Mouse (Mus musculus) midbrain, embryonic 11.5 days (tissue): ENCODE results near the gene Spats2l. TPM values are rescaled to one million over a fixed set of nuclear protein-coding genes. Genes with fewer than 3 reads are reported as not detected.
A peak's percentile ranks its signal among the peaks of the same experiment; 100 is the strongest.

Source experiments
- ATAC-seq: fragments of 200-750 bp; cut with Nextera tagmentation; 2 replicates; pipeline ENCODE4 v1.8.0; 2017; ENCODE audit warnings: moderate TSS enrichment, moderate library complexity; ENCODE audit not compliant: low FRiP score
- DNase-seq: peaks from one replicate; pipeline ENCODE4 v3.0.0; 2015; ENCODE audit warnings: low spot score; ENCODE audit errors: missing footprints
- H3K27ac ChIP-seq: fragments of 300-500 bp; sonication (generic); 2 replicates; pipeline ENCODE4 v1.5.1; 2014; ENCODE audit warnings: low read depth, low read length
- H3K27me3 ChIP-seq: fragments of 300-500 bp; sonication (generic); 2 replicates; pipeline ENCODE4 v1.6.1; 2014; ENCODE audit warnings: mild to moderate bottlenecking, low read length, moderate library complexity, mixed read lengths; ENCODE audit not compliant: control insufficient read depth, insufficient read depth
- H3K36me3 ChIP-seq: fragments of 300-500 bp; sonication (generic); 2 replicates; pipeline ENCODE4 v1.6.1; 2014; ENCODE audit warnings: mild to moderate bottlenecking, low read length, moderate library complexity, mixed read lengths; ENCODE audit not compliant: control insufficient read depth, insufficient read depth
- H3K4me1 ChIP-seq: fragments of 300-500 bp; sonication (generic); 2 replicates; pipeline ENCODE4 v1.6.1; 2014; ENCODE audit warnings: low read length; ENCODE audit not compliant: control insufficient read depth, insufficient read depth
- H3K4me2 ChIP-seq: fragments of 300-500 bp; sonication (generic); 2 replicates; pipeline ENCODE4 v1.6.1; 2014; ENCODE audit warnings: mild to moderate bottlenecking, moderate library complexity
- H3K4me3 ChIP-seq: fragments of 300-500 bp; sonication (generic); 2 replicates; pipeline ENCODE4 v1.5.1; 2014; ENCODE audit warnings: low read depth, low read length
- H3K9ac ChIP-seq: fragments of 300-500 bp; sonication (generic); 2 replicates; pipeline ENCODE4 v1.6.1; 2014; ENCODE audit warnings: low read length
- H3K9me3 ChIP-seq: fragments of 300-500 bp; sonication (generic); 2 replicates; pipeline ENCODE4 v1.6.1; 2016; ENCODE audit warnings: low read length; ENCODE audit not compliant: control insufficient read depth
- WGBS: fragments of 180-500 bp; shearing (Covaris S2); extraction: QIAGEN DNeasy Blood & Tissue Kit; methylation state at CpG from one replicate; pipeline ENCODE4 v1.1.7; 2014; 5-methylcytosine and 5-hydroxymethylcytosine counted together
- polyA plus RNA-seq: library from polyadenylated mRNA; unstranded; fragments of >200 nt; fragmentation: Nextera tagmentation; extraction: Ambion mirVana; gene quantifications from 2 replicates; pipeline ENCODE4 v1.2.1, GENCODE M21; 2014

The Spats2l gene
- polyA plus RNA-seq, 1 experiment from 2014 or later, result 33.7 TPM

DNA sequence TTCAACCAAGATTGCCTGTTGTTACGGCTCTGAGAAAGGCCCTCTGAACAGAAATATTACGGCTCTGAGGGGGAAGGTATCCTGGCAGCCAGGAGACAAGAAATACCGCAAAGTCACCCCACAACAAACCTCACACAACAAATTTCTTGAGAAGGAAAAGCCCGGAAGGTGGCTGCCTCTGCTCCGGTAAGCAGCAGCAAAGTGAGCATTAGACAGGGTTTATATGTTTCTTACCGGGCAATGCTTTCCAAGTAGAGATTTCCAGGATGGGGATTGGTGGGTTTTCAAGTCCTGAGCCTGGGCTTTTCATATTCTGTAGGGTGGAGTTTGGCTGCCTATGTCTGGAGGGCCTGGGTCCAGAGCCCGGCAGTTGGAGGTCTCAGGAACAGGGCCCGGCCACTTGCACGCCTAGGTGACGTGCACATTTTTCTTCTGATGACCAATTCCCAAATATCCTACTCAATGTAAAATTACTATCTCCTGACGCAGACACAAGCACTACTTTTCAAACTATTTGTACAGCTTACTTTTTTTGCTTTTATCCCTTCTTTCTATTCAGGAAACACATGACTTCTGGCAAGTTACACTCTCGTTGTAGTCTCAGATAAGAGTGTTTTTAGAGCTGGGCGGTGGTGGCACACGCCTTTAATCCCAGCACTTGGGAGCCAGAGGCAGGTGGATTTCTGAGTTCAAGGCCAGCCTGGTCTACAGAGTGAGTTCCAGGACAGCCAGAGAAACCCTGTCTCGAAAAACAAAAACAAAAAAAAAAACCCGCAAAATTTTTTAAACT lies 179.8 kb downstream of the Spats2l start:
- Histone ChIP-seq H3K4me2 (no peak overlapping the region), H3K4me1 (no peaks in the 10 kb centered on the region), H3K27ac (no peak overlapping the region), H3K9me3 (no peaks in the 10 kb centered on the region), H3K27me3 (no peaks in the 10 kb centered on the region), H3K36me3 (0 out of 2 replicates have a peak, but pooled peaks cover 3% of the 10 kb centered on the region), H3K4me3 (no peak overlapping the region), H3K9ac (no peak overlapping the region)
- no peak for ATAC-seq
- peak; percentile 85 for DNase-seq
- 88% methylated on average over 16 of the region's 16 CpGs for WGBS

DNA sequence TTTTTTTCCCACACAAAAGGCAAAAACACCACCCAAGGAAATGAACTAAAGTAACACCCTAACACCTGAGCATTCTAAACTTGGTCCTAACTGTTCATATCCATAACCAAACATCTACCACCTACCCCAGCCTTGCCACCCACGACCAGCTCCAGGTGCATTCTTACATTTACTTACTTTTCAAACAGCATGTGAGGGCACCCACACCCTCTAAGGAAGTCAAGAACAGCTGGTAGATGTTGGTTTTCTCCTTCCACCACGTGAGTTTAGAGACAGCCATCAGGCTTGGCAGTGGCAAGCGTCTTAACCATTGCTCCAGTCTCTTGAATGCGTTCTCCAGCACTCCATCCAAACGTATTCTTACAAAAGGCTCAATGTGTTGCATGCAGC lies 180.4 kb downstream of the Spats2l start:
- ATAC-seq, result no peak
- no peaks in the 10 kb centered on the region for H3K27me3 ChIP-seq
- H3K27ac ChIP-seq, result no peak overlapping the region
- peak; percentile 31 for DNase-seq
- H3K4me3 ChIP-seq, result no peak overlapping the region
- WGBS, result 88% methylated on average over 5 of the region's 5 CpGs
- H3K4me1 ChIP-seq, result no peaks in the 10 kb centered on the region
- H3K36me3 ChIP-seq, result 0 out of 2 replicates have a peak, but pooled peaks cover 3% of the 10 kb centered on the region
- H3K9ac ChIP-seq, result no peak overlapping the region
- no peaks in the 10 kb centered on the region for H3K9me3 ChIP-seq
- H3K4me2 ChIP-seq, result no peak overlapping the region

DNA sequence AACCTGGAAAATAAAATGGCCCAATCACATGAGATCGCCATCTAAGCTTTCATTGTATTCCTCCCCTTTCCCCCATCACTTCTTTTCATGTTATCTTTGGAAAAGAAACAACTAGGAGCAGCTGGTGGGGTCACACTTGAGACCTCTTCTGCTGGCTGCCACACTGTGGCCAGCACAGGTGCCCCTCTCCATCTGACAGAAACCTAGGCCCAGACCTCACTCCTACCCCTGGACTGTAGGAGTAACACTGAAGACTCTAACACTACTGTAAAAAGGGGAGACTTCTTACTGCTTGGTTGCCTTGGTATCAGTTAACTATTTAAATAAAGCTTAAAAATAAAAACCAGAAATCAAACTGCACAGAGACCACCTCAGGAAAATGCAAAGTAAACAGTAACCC lies 181.8 kb downstream of the Spats2l start:
- Histone ChIP-seq H3K27me3 (no peaks in the 10 kb centered on the region), H3K9me3 (no peaks in the 10 kb centered on the region), H3K36me3 (0 out of 2 replicates have a peak, but pooled peaks cover 3% of the 10 kb centered on the region), H3K27ac (no peak overlapping the region), H3K4me1 (no peaks in the 10 kb centered on the region), H3K4me3 (no peak overlapping the region), H3K9ac (no peak overlapping the region), H3K4me2 (no peak overlapping the region)
- no peak for ATAC-seq
- 81% methylated on average over 1 of the region's 1 CpGs for WGBS
- DNase-seq, result no peak

DNA sequence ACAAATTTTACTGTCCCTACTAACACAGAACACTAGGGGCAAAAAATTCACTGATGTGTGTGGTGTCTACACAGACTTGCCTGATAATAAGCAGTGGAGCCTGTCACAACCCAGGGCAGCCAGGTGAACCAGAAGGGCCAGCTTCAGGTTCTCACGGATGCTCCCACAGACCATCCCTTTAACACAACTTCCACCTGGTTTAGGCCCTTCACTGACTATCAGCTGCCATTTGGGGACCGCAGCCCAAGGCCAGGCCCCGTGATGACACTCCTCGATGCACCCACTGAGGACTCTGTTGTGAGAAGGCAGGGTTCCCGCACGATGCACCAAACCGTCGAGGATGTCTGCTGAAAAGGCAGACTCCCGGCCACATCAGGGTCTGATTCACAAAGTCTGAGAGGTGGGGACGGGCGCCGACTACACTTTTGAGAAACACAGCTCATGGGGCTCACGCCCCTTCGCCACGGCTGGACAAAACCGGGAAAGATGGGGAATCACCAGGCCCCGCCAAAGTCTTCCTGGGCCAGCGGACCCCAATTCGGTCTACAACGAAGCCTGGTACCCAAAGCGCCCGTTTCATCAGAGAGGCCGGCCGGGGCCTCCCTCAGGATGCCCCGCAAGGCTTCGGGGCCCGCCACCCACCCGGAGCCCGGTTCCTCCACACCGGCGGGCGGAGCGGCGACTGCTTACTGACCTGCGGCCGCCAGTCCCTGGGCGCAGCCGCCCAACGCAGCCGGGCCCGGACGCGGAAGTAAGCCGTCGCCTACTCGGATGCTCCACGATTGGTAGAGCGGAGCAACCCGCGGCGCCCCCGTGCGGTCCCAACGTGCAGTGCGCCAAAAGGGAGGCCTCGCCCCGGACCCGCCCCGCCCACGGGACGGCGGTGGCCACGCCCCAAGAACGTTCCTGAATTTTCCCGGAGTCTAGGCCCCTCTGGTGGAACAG lies 195.6 kb downstream of the Spats2l start:
- H3K27ac ChIP-seq, result peak overlapping the region; percentile 36; the same call in 1 of the 2 replicates
- H3K4me2 ChIP-seq, result peak overlapping the region; percentile 68
- no peaks in the 10 kb centered on the region for H3K9me3 ChIP-seq
- DNase-seq, result peak; percentile 100
- no peaks in the 10 kb centered on the region for H3K27me3 ChIP-seq
- peak overlapping the region; percentile 70 for H3K4me3 ChIP-seq
- ATAC-seq, result peak; percentile 99
- no peaks in the 10 kb centered on the region for H3K36me3 ChIP-seq
- H3K9ac ChIP-seq, result peak overlapping the region; percentile 95
- WGBS, result under 1% methylated on average over 65 of the region's 65 CpGs
- H3K4me1 ChIP-seq, result peaks cover 6% of the 10 kb centered on the region; the same call in 1 of the 2 replicates

DNA sequence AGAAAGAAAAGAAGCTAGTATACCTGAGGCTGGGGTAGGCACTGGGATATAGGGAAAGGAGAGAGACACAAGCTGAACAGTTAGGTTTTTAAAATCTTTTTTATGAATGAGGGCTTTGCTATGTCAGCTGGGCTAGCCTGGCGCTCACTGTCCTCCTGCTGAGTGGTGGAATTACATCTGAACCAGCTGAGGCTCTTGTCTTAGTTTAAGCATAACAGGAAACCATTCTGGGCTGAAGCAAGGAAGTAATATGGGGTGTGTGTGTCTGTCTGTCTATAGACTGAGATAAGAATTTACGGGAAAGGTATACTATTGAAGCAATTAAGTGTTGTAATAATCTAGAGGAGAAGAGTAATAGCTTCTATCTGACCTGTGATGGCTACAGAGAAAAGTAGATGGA lies 197.6 kb downstream of the Spats2l start:
- H3K4me2 ChIP-seq, result no peak overlapping the region
- H3K27ac ChIP-seq, result no peak overlapping the region
- ATAC-seq (no peak), DNase-seq (no peak)
- no peak overlapping the region for H3K9ac ChIP-seq
- H3K27me3 ChIP-seq, result no peaks in the 10 kb centered on the region
- no peak overlapping the region for H3K4me3 ChIP-seq
- 85% methylated on average over 2 of the region's 2 CpGs for WGBS
- H3K36me3 ChIP-seq, result no peaks in the 10 kb centered on the region
- no peaks in the 10 kb centered on the region for H3K9me3 ChIP-seq
- H3K4me1 ChIP-seq, result peaks cover 6% of the 10 kb centered on the region; the same call in 1 of the 2 replicates

DNA sequence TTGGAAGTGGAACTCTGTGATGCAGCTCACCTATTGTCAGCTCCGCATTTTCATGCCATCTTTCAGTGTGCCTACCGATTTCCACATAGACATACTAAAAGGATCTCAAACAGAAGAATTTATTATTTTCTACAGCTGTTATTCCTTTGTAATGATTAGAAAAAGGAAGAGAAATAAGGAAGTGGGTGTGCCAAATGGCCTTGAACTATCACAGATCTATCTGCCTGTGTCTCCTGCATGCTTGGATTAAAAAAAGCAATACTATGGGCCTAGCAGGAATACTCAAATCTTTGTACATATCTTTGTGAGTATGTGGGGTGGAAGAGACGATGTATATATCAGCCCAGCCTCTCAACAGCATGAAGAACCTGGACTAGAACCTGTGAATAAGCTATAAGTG lies 202.9 kb downstream of the Spats2l start:
- Histone ChIP-seq H3K36me3 (no peaks in the 10 kb centered on the region), H3K4me2 (no peak overlapping the region), H3K9ac (no peak overlapping the region), H3K27me3 (no peaks in the 10 kb centered on the region), H3K4me3 (no peak overlapping the region), H3K4me1 (no peaks in the 10 kb centered on the region), H3K9me3 (no peaks in the 10 kb centered on the region), H3K27ac (no peak overlapping the region)
- DNase-seq, result no peak
- ATAC-seq, result no peak
- WGBS, result 93% methylated on average over 3 of the region's 3 CpGs

DNA sequence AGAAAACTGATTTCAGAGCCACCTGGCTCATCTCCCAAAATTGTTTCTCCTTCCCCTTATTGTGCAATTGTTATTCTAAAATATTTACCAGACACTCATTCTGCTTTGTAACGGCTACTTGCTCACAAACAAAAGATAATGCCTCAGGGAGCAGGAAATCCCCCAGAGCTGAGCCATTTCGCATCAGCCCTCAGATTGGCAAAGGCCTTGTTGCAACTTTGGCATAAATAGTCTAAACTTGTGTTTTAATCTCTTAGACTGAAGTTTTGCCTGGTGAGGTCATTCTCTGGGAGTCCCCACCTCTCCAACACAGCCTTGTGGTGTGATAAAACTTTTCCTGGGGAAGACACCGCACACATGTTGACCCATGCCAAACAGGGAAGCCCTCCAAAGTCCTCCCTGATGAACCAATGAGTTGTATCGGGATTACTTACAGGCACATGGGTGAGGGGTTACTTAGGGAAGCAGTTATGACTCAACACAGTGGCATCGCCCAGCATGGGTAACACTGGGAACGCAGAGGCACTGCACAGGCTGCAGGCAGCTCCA lies 215.2 kb downstream of the Spats2l start:
- H3K4me3 ChIP-seq, result no peak overlapping the region
- no peak overlapping the region for H3K9ac ChIP-seq
- no peak overlapping the region for H3K4me2 ChIP-seq
- H3K9me3 ChIP-seq, result no peaks in the 10 kb centered on the region
- DNase-seq (no peak), ATAC-seq (no peak)
- H3K4me1 ChIP-seq, result no peaks in the 10 kb centered on the region
- no peak overlapping the region for H3K27ac ChIP-seq
- no peaks in the 10 kb centered on the region for H3K36me3 ChIP-seq
- no peaks in the 10 kb centered on the region for H3K27me3 ChIP-seq
- WGBS, result 52% methylated on average over 6 of the region's 6 CpGs

DNA sequence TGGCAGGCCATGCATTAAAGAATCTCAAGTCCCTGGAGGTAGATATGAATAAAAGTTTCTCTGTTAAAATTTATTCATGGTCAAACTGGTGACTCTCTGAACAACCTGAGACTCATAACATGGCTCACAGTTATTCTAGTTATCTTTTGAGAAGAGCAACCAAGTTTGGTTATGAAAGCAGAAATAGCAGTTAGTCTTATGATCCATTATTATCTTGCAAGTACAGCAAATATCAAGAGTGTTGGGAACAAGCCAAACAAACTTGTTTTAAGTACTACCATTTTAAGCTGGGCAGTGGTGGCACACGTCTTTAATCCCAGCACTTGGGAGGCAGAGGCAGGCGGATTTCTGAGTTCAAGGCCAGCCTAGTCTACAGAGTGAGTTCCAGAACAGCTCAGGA lies 217.3 kb downstream of the Spats2l start:
- 83% methylated on average over 2 of the region's 2 CpGs for WGBS

More for the DNA sequence above, 217.3 kb downstream of the Spats2l start:
- H3K4me2 ChIP-seq, result no peak overlapping the region
- no peaks in the 10 kb centered on the region for H3K4me1 ChIP-seq
- H3K9me3 ChIP-seq, result no peaks in the 10 kb centered on the region
- no peaks in the 10 kb centered on the region for H3K27me3 ChIP-seq
- no peak overlapping the region for H3K27ac ChIP-seq
- ATAC-seq (no peak), DNase-seq (no peak)
- no peak overlapping the region for H3K4me3 ChIP-seq
- no peak overlapping the region for H3K9ac ChIP-seq
- H3K36me3 ChIP-seq, result no peaks in the 10 kb centered on the region
